Mouse (Mus musculus) kidney, adult 2 months (tissue): Measurements from ENCODE around the gene Plekha6.
A peak's percentile ranks its signal among the peaks of the same experiment; 100 is the strongest.

Experiments used
- CTCF ChIP-seq: fragments of 200-500 bp; conservative IDR thresholded peaks from 2 replicates; pipeline ENCODE4 v1.5.1; 2011; ENCODE audit warnings: low read depth, mild to moderate bottlenecking, control low read depth, low read length, moderate library complexity, mixed read lengths; ENCODE audit not compliant: insufficient read depth, insufficient read length
- POLR2A ChIP-seq: fragments of 200-500 bp; IDR thresholded peaks from one replicate; pipeline ENCODE4 v1.6.1; 2011; ENCODE audit warnings: low read depth, low read length, control low read depth

GRCm38 (mm10) chr1:133317149-133317548 is 153.1 kb downstream of the Plekha6 start:
- TF ChIP-seq POLR2A (no peak), CTCF (peak; percentile 48)
